9 mouse cellular contexts compared by ENCODE assay signal in the genomic region with DNA sequence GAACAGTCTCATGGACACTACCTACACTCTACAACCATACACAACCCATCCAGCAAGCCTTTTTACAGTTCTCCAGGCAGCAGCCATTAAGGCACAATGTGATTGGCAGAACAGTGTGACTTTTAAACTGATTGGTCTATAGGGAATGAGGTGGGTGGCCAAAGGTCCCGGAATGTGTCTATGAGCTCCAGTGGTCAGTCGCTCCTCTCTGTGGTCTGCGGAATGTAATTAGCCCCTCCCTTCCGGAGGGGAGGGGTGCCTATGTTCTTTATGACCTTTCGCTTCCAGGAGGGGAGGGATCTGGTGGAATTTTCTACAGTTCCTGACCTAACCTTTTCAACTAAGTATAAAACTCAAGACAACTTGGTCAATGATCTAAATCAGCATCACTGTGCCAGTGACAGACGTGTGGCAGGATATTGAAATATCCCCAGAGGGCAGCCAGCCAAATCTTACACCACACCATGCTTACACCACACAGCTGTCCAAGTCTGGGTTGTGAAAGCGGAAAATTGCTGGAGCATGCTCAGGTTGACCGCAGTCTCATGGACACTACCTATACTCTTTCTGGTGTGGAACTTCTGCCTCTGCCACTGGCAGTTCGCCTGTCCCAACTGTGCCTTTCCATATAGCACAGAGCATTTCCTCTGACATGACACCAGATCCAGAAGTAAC.
DNase-seq lines count a peak whose midpoint lies in the region; ATAC-seq lines count a peak whose summit lies in the region.
"Had no signal": no experiment of that assay in that cellular context is flagged by ENCODE, and none has a peak within 500 bp of the region (broad histone marks: within the 10 kb centered on the region; RNA-seq: fewer than 3 reads in every experiment).

No protein-coding gene starts in this region.

- no peaks in the 10 kb centered on the region for H3K27me3 ChIP-seq in kidney, embryonic 15.5 days
- no peaks in the 10 kb centered on the region for H3K27me3 ChIP-seq in forebrain, embryonic 14.5 days (replicated peaks; ENCODE audit: control insufficient read depth, insufficient read depth, low read length)
- H3K27me3 ChIP-seq: forebrain, embryonic 12.5 days had no signal

- no peak overlapping the region for H3K27ac ChIP-seq in kidney, embryonic 15.5 days
- no peak overlapping the region for H3K27ac ChIP-seq in forebrain, embryonic 14.5 days (ENCODE audit: low read depth, low read length)
- H3K27ac ChIP-seq: forebrain, embryonic 12.5 days; hindbrain, embryonic 10.5 days had no signal

- H3K4me1 ChIP-seq in kidney, embryonic 15.5 days = 0 out of 2 replicates have a peak, but pooled peaks cover 3% of the 10 kb centered on the region
- no peaks in the 10 kb centered on the region for H3K4me1 ChIP-seq in forebrain, embryonic 14.5 days (ENCODE audit: control insufficient read depth, insufficient read depth, low read length)
- H3K4me1 ChIP-seq: forebrain, embryonic 12.5 days; hindbrain, embryonic 10.5 days had no signal

- no peak for DNase-seq in kidney, adult 18-20 months
- peak; percentile 52 for DNase-seq in ZHBTc4 (ENCODE audit: low read depth, low spot score)
- DNase-seq in kidney, postnatal 14 days = peak; percentile 4
- peak; percentile 52 for DNase-seq in lung, postnatal 36 days
- no peak for DNase-seq in forebrain, embryonic 14.5 days (ENCODE audit: low spot score)
- DNase-seq in heart, postnatal 36 days = no peak

- no peaks in the 10 kb centered on the region for H3K36me3 ChIP-seq in kidney, embryonic 15.5 days
- no peaks in the 10 kb centered on the region for H3K36me3 ChIP-seq in forebrain, embryonic 14.5 days (ENCODE audit: control insufficient read depth, insufficient read depth, low read length)
- H3K36me3 ChIP-seq: forebrain, embryonic 12.5 days; hindbrain, embryonic 10.5 days had no signal

- no peak overlapping the region for H3K9ac ChIP-seq in kidney, embryonic 15.5 days
- no peak overlapping the region for H3K9ac ChIP-seq in forebrain, embryonic 14.5 days (ENCODE audit: low read length)
- H3K9ac ChIP-seq: forebrain, embryonic 12.5 days had no signal

- WGBS in kidney, embryonic 15.5 days = 52% methylated on average over 9 of the region's 9 CpGs
- 86% methylated on average over 9 of the region's 9 CpGs for WGBS in forebrain, embryonic 14.5 days

- peak; percentile 75; the same call in 1 of the 2 replicates for ATAC-seq in kidney, embryonic 15.5 days (replicated peaks; ENCODE audit: low FRiP score)
- ATAC-seq in forebrain, embryonic 14.5 days = no peak

- intact Hi-C loops in heart, postnatal 36 days (cut with DNase I) = no loop called here

- no peak overlapping the region for H3K4me2 ChIP-seq in kidney, embryonic 15.5 days
- no peak overlapping the region for H3K4me2 ChIP-seq in forebrain, embryonic 14.5 days (ENCODE audit: low read length)
- H3K4me2 ChIP-seq: forebrain, embryonic 12.5 days had no signal

- H3K4me3 ChIP-seq in kidney, embryonic 15.5 days (replicated peaks) = no peak overlapping the region
- H3K4me3 ChIP-seq in forebrain, embryonic 14.5 days (ENCODE audit: low read depth, low read length) = no peak overlapping the region
- H3K4me3 ChIP-seq: forebrain, embryonic 12.5 days; hindbrain, embryonic 10.5 days had no signal

- no peaks in the 10 kb centered on the region for H3K9me3 ChIP-seq in kidney, embryonic 15.5 days (replicated peaks)
- H3K9me3 ChIP-seq in forebrain, embryonic 14.5 days (replicated peaks; ENCODE audit: control insufficient read depth, low read length) = no peaks in the 10 kb centered on the region
- H3K9me3 ChIP-seq: forebrain, embryonic 12.5 days; hindbrain, embryonic 10.5 days had no signal

Comparison
In these comparisons a context has a peak if more than half of its experiments do, and no peak if none do; other contexts are left out.
1. DNase-seq: peak in ZHBTc4 (single experiment), kidney, postnatal 14 days (single experiment) and lung, postnatal 36 days (single experiment); none in kidney, adult 18-20 months (single experiment), forebrain, embryonic 14.5 days (single experiment) and heart, postnatal 36 days (0 of 2).